Mouse (Mus musculus) small intestine, adult 2 months (tissue): ENCODE results near the gene Sh3kbp1.

Experiments used
- CTCF ChIP-seq: fragments of 200-500 bp; IDR thresholded peaks from 2 replicates; pipeline ENCODE4 v1.5.1; 2012; ENCODE audit warnings: low read depth, mild to moderate bottlenecking, control low read depth, inconsistent platforms, low read length, moderate library complexity, mixed read lengths; ENCODE audit not compliant: insufficient replicate concordance, insufficient read length; ENCODE audit errors: extremely low read depth
- POLR2A ChIP-seq: fragments of 200-500 bp; IDR thresholded peaks from 2 replicates; pipeline ENCODE4 v1.6.1; 2012; ENCODE audit warnings: low read depth, mild to moderate bottlenecking, control low read depth, inconsistent platforms, low read length, moderate library complexity

GRCm38 (mm10) chrX:159969025-159969424, 342.0 kb downstream of the Sh3kbp1 start:
- TF ChIP-seq CTCF (no peak), POLR2A (no peak)
